Mouse (Mus musculus): ENCODE data around the gene Ccr7. TPM values are rescaled to one million over a fixed set of nuclear protein-coding genes. Genes with fewer than 3 reads are reported as not detected.
A peak's percentile ranks its signal among the peaks of the same experiment; 100 is the strongest.

Ccr7 gene
- polyA plus RNA-seq, 1 experiment from 2014 or later = 0.81 TPM

DNA sequence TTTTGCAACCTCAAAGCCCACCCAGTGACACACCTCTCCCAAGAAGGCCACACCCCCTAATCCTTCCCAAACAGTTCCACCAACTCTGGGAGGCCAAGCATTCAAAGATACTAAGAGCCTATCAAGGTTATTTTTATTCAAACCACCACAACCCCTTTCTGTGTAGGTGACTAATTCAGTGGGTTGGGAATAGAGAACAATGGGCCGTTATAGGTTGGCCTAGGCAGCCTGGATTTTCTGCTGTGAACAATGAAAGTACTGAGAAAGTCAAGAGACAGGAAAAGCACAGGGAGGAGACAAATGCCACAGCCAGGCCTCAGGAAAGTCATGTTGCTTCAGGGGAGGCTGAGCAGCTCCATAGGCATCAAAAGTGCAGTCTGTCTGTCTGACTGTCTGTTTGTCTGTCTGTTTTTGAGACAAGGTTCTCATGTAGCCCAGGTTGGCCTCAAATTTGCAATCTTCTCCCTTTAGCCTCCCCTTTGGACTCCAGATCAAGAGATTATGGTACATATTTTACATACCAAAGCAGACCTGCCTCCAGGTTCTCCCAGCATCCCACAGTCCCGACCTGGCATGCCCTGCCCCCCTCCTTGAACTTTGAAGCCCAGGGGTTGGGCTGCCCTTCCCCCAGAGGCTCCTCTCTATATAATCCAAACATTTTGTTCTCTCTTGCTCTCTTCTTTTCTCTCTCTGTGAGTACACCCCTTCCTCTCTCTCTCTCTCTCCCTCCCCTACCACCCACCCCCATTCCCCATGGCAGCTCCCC lies 59.8 kb downstream of the Ccr7 start:
- H3K9me3 ChIP-seq = no peaks in the 10 kb centered on the region
- 38% methylated on average over 2 of the region's 2 CpGs for WGBS
- peak overlapping the region; percentile 30; the same call in 1 of the 2 replicates for H3K27ac ChIP-seq
- no peak overlapping the region for H3K4me2 ChIP-seq (replicated peaks)
- ATAC-seq (ENCODE audit: insufficient number of reproducible peaks, insufficient read depth, low FRiP score, low TSS enrichment) = no peak
- H3K4me3 ChIP-seq = no peak overlapping the region
- H3K36me3 ChIP-seq = no peaks in the 10 kb centered on the region
- no peak overlapping the region for H3K9ac ChIP-seq
- peaks cover 7% of the 10 kb centered on the region; the same call in 1 of the 2 replicates for H3K4me1 ChIP-seq
- H3K27me3 ChIP-seq = no peaks in the 10 kb centered on the region

Other genes starting within 250 kb of the Ccr7 start
- 33.1 and 34.7 TPM in 2 replicates for gene Cdc6, start 247.3 kb downstream of the Ccr7 start, polyA plus RNA-seq (2016; fragmentation: Nextera tagmentation; extraction: Ambion mirVana)
- gene Rara, start 227.3 kb downstream of the Ccr7 start, polyA plus RNA-seq (2016; fragmentation: Nextera tagmentation; extraction: Ambion mirVana) = 48.8 and 49.2 TPM in 2 replicates
- gene Gjd3, start 172.1 kb downstream of the Ccr7 start, polyA plus RNA-seq (2016; fragmentation: Nextera tagmentation; extraction: Ambion mirVana) = 0.73 and 1.4 TPM in 2 replicates
- 288 and 289 TPM in 2 replicates for gene Top2a, start 130.9 kb downstream of the Ccr7 start, polyA plus RNA-seq (2016; fragmentation: Nextera tagmentation; extraction: Ambion mirVana)
- gene Igfbp4, start 113.8 kb downstream of the Ccr7 start, polyA plus RNA-seq (2016; fragmentation: Nextera tagmentation; extraction: Ambion mirVana) = 942 and 961 TPM in 2 replicates
- gene Tns4, start 65.8 kb downstream of the Ccr7 start, polyA plus RNA-seq (2016; fragmentation: Nextera tagmentation; extraction: Ambion mirVana) = 0.24 and 0.28 TPM in 2 replicates
- gene Smarce1, start 75.9 kb upstream of the Ccr7 start, polyA plus RNA-seq (2016; fragmentation: Nextera tagmentation; extraction: Ambion mirVana) = 329 and 340 TPM in 2 replicates
- gene Krt222, start 89.0 kb upstream of the Ccr7 start, polyA plus RNA-seq (2016; fragmentation: Nextera tagmentation; extraction: Ambion mirVana) = 0.38 and 0.58 TPM in 2 replicates
- 0.33 and 0.51 TPM in 2 replicates for gene Krt24, start 130.2 kb upstream of the Ccr7 start, polyA plus RNA-seq (2016; fragmentation: Nextera tagmentation; extraction: Ambion mirVana)
- gene Krt25, start 167.9 kb upstream of the Ccr7 start, polyA plus RNA-seq (2016; fragmentation: Nextera tagmentation; extraction: Ambion mirVana) = not detected in 2 replicates
- gene Krt26, start 182.9 kb upstream of the Ccr7 start, polyA plus RNA-seq (2016; fragmentation: Nextera tagmentation; extraction: Ambion mirVana) = not detected in 2 replicates
- not detected in 2 replicates for gene Krt27, start 196.0 kb upstream of the Ccr7 start, polyA plus RNA-seq (2016; fragmentation: Nextera tagmentation; extraction: Ambion mirVana)
- 0.18 and 0.29 TPM in 2 replicates for gene Krt28, start 219.8 kb upstream of the Ccr7 start, polyA plus RNA-seq (2016; fragmentation: Nextera tagmentation; extraction: Ambion mirVana)
- 34.6 and 35.3 TPM in 2 replicates for gene Krt10, start 234.3 kb upstream of the Ccr7 start, polyA plus RNA-seq (2016; fragmentation: Nextera tagmentation; extraction: Ambion mirVana)